Mouse (Mus musculus): ENCODE measurements around the gene Mgarp. TPM values are rescaled to one million over a fixed set of nuclear protein-coding genes. Genes with fewer than 3 reads are reported as not detected.
"Not testable (repeated sequence)": the region's sequence is repeated elsewhere in the genome, so short reads cannot be mapped to it uniquely, and the experiment has no call there.

The Mgarp gene
- total RNA-seq (2022): 1,000 to 10,000 TPM in 3 of 4 experiments, 100 to 1,000 TPM in 1; 688 to 1,713 (median 1,219) TPM

DNA sequence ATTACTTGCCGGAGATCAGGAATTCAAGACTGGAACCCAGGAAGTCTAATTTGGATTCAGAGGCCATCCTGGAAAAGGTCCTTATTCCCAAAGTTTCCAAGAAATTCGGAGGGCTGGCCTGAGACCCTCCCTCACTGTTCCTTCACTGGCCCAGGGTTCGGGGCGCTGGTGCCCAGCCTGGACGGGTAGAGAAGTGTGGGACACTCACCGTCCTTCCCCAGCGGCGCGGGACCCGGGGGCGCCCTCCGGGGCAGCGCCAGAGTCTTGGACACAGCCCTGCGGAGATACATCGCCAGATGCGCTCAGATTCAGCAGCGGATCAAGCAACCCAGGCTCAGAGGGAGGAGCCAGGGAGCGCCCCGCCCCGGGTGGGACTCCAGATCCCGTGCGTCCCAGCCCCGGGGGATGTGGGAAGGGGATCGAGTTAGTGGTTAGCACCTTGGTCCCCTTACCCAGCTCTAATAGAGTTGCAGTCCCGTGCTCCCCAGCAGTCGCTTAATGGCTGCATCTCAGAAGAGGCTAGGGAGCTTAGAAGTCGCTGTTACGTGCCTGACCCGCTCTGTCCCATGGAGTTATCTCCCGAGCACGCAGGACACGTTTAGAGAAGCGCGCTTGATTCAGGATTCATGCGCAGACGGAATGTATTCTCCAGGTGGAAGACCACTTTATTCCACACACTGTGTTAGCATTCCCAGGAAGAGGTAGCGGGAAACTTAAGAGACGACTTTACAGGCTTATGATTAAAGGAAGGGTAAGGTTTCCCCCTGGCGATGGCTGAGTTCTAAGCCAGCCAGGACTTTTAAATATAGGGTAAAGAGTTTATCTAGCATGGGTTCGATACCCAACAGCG, at the start of gene Mgarp:
Mgarp (minus strand) TSS at position 520 of the 850 bp plus-strand sequence.
- peak; percentile 83 for DNase-seq

DNA sequence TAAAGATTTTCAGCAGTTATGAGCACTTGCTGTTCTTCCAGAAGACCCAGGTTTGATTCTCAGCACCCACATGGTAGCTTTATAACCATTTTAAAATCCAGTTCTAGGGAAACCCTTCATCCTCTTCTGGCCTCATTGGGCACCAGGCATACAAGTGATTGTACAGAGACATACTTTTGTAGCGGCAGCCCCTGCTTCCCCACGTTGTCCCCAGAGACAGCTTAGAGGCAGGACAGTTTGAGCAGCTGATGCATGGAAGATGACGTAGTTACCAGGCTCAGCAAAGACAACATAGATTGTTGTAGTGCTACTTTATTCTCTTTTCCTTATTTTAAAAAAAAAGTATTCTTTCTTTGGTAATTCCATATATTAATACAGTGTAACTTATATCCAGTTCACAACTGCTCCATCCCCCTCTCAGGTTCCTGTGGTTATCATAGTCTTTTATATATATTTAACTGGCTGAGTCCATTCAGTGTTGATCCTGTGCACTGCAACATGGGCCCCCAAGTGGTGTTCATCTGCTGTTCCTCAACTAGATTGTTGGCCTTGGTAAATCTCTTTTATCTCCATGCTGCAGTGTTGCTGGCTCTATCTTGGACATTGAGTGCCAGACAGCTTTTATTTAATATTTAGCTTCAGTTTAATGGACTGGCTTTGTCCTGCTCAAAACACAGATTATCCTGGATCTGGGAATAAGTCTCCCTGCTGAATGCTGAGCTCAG, 38.5 kb upstream of the Mgarp start:
- no peak for DNase-seq

- not testable (repeated sequence) for DNase-seq
Observed at GRCm38 (mm10) chr3:51434364-51434763, 37.8 kb upstream of the Mgarp start.

GRCm38 (mm10) chr3:51425394-51425793, 28.9 kb upstream of the Mgarp start:
- DNase-seq: no peak

GRCm38 (mm10) chr3:51421921-51422320, 25.4 kb upstream of the Mgarp start:
- no peak for DNase-seq

DNA sequence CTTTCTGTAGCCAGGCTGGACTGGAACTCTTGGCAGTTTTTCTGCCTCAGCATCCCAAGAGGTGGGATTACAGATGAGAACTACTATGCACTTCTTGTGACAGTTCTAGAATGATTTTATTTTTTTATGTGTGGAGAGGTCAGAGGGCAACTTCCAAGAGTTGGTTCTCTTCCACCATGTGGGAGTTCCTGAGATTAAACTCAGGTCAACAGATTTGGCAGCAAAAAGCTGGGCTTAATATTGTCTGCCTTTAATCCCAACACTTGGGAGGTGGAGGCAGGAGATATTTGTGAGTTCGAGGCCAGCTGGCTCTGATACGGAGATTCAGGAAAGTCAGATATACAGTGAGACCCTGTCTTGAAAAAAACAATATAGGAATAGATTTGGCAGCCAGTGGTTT, 21.4 kb upstream of the Mgarp start:
- DNase-seq: no peak

- no peak for DNase-seq
Observed at GRCm38 (mm10) chr3:51417485-51417884, 20.9 kb upstream of the Mgarp start.

- no peak for DNase-seq
Observed at GRCm38 (mm10) chr3:51417135-51417458, 20.6 kb upstream of the Mgarp start.

- DNase-seq: peak; percentile 49
Observed at GRCm38 (mm10) chr3:51416364-51417134, 20.0 kb upstream of the Mgarp start.

DNA sequence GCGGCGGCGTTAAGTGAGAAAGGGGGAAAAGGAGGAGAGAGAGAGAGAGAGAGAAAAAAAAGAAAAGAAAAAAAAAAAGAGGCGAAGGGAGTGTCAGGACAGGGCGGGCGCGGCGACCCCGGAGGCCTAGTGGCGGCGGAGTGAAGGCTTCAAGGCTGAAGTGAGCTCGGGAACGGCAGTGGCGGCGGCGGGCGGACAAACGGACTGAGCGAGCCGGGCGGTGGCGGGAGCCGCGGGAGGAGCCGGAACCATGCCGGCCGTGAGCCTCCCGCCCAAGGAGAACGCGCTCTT, 19.5 kb upstream of the Mgarp start:
- no peak for DNase-seq

GRCm38 (mm10) chr3:51415098-51416072, 18.8 kb upstream of the Mgarp start, which contains the start of gene Naa15:
Gene Naa15 (plus strand): TSS chr3:51415148.
- DNase-seq: peak; percentile 95

- DNase-seq: peak; percentile 60
Observed at GRCm38 (mm10) chr3:51413276-51413675, 16.7 kb upstream of the Mgarp start.

DNA sequence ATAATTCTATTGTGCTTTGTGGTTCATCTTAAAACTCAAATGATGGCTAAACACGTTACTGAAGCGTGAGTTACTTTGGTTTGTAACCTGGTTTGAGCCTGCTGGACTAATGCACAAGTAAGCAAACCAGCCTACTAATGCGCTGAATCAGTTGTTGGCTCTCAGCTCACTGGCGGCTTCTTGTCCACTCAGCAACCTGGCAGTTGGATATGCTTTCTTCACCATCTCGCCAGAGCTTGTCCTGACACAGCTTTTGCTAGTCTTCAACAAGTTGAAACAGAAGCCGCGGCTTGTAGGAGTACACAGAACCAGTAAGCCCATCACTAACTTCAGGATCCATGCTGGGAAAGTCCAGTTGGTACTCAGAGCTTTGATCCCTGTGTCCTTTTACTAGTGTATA, 15.9 kb upstream of the Mgarp start:
- DNase-seq: no peak

GRCm38 (mm10) chr3:51408561-51409183, 12.1 kb upstream of the Mgarp start, which contains the start of gene Ndufc1:
Gene Ndufc1 (minus strand): TSS chr3:51408988.
- peak; percentile 92 for DNase-seq

GRCm38 (mm10) chr3:51407870-51408560, 11.5 kb upstream of the Mgarp start:
- no peak for DNase-seq

DNA sequence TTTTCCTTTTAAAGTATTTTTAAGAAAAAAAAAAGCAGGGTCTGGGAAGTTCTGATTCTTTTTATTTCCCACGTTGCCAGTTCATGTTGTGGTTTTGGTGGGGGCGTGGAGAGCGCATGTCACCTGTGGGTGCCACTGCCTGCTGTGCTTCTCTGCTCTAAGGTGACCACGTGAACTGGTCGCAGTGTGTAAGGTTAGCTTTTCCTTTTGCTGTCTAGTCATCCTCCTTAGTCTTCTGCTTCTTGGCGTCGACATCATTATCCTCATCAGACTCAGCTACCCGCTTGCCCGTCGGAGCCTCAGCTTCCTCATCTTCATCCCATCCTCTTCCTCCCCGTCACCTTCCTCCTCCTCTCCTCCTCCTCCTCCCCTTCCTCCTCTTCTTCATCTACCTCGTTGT, 6.1 kb upstream of the Mgarp start:
- DNase-seq: no peak

DNA sequence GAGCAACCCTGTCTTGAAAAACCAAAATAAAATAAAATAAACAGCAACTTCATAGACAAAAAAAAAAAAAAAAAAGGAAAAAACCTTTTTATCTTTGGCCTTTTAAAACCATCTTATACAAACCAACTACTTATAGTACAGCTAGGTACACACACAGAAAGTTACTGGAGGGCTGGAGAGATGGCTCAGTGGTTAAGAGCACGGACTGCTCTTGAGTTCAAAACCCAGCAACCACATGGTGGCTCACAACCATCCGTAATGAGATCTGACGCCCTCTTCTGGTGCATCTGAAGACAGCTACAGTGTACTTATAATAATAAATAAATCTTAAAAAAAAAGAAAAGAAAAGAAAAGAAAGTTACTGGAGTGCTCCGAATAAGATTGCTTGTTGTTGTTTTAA, 5.5 kb upstream of the Mgarp start:
- not testable (repeated sequence) for DNase-seq

DNA sequence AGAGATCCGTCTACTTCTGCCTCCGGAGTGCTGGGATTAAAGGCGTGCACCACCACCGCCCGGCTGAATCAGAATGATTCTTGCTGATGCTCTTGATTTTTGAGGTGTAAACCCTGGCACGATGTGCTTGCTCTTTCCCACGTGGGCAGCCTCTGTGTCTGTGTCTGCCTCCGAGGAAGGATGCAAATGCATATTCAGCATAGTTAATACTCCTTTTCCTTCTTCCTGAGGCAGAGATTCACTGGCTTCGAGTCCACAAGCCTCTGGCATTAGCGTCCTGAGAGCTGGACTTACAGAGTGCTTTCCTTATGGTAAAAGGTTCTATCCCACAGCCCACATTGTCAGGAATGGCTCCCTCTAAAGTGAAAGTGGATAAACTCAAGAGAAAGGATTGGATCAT, 4.1 kb upstream of the Mgarp start:
- no peak for DNase-seq

DNA sequence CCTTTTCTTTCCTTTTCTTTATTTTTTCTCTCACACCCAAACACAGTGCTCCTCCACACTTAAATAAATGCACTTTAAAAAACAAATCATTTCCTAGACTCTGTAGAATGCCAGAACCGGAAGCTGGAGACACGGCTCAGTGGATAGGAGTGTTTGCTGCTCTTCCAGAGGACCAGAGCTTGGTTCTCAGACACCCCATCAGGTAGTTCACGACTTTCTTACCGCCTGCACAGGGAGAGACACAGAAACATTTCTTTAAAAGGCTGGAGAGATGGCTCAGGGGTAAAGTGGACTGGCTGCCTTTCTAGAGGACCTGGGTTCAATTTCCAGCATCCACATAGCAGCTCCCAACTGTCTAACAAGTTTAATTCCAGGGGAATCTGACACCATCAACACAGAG, 3.0 kb upstream of the Mgarp start:
- DNase-seq: no peak

- no peak for DNase-seq
Observed at GRCm38 (mm10) chr3:51398667-51399066, 2.1 kb upstream of the Mgarp start.
